Mouse (Mus musculus): ENCODE measurements around the gene Gls. TPM values are rescaled to one million over a fixed set of nuclear protein-coding genes. Genes with fewer than 3 reads are reported as not detected.

Gene Gls
- polyA plus RNA-seq, 1 experiment from 2014 or later = 22.3 TPM

DNA sequence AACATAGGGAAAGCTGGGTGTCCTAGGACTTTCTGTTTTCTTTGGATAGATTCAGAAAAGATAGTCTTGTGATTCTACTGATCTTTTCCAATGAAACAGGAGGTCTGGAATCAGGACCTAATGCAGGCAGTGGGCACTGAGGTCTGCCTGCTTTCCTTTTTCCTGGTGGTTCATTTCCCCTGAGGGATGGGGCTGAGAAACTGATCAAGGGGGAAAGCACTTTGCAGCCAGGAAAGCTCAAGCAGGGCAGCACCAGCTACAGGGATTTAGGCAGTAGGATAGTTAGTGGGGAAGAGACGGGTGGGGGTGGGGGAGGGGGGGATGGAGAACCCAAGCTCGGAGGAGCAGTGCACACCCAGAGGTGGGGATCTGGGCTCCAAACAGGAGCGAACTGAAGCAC, 80.1 kb downstream of the Gls start:
- Histone ChIP-seq H3K4me2 (no peak overlapping the region), H3K36me3 (peaks cover 25% of the 10 kb centered on the region), H3K9me3 (replicated peaks) (no peaks in the 10 kb centered on the region), H3K4me3 (no peak overlapping the region), H3K9ac (no peak overlapping the region), H3K4me1 (replicated peaks) (peaks cover 33% of the 10 kb centered on the region), H3K27me3 (no peaks in the 10 kb centered on the region), H3K27ac (peak overlapping the region; percentile 60)
- 35% methylated on average over 3 of the region's 3 CpGs for WGBS
- ATAC-seq (replicated peaks; ENCODE audit: insufficient number of reproducible peaks, insufficient read depth, low FRiP score, low read depth) = no peak

- Histone ChIP-seq H3K9me3 (replicated peaks) (no peaks in the 10 kb centered on the region), H3K27ac (peak overlapping the region; percentile 60), H3K27me3 (no peaks in the 10 kb centered on the region), H3K4me2 (no peak overlapping the region), H3K4me3 (no peak overlapping the region), H3K9ac (no peak overlapping the region), H3K4me1 (replicated peaks) (peaks cover 36% of the 10 kb centered on the region), H3K36me3 (peaks cover 20% of the 10 kb centered on the region)
- peak; percentile 51; the same call in 1 of the 2 replicates for ATAC-seq (replicated peaks; ENCODE audit: insufficient number of reproducible peaks, insufficient read depth, low FRiP score, low read depth)
- 56% methylated on average over 13 of the region's 13 CpGs for WGBS
Observed at GRCm38 (mm10) chr1:52152369-52152768, 80.7 kb downstream of the Gls start.

DNA sequence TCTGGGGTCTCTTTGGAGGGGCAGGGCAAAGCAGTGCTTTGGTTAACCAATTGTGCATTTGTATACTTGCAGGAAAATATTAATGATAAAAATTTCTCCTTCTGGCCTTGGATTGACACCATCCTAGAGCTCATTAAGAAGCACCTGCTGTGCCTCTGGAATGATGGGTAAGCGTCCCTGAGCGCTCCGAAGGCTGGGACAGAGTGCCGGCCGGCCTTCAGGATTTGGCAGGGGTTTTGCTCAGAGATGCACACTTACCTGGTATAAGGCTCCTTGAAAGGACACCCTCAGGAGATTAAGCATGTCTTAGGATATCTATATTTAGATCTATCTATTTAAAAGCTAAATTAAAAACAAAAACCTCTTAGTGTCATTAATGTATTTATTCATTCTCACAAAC, 81.9 kb downstream of the Gls start:
- H3K27ac ChIP-seq = peak overlapping the region; percentile 80
- H3K4me3 ChIP-seq = no peak overlapping the region
- no peaks in the 10 kb centered on the region for H3K27me3 ChIP-seq
- no peaks in the 10 kb centered on the region for H3K9me3 ChIP-seq (replicated peaks)
- ATAC-seq (replicated peaks; ENCODE audit: insufficient number of reproducible peaks, insufficient read depth, low FRiP score, low read depth) = no peak
- H3K4me1 ChIP-seq (replicated peaks) = peaks cover 36% of the 10 kb centered on the region
- no peak overlapping the region for H3K9ac ChIP-seq
- 94% methylated on average over 5 of the region's 5 CpGs for WGBS
- H3K36me3 ChIP-seq = peaks cover 9% of the 10 kb centered on the region
- no peak overlapping the region for H3K4me2 ChIP-seq

- Histone ChIP-seq H3K27me3 (no peaks in the 10 kb centered on the region), H3K9me3 (replicated peaks) (no peaks in the 10 kb centered on the region), H3K27ac (peak overlapping the region; percentile 80), H3K4me3 (no peak overlapping the region), H3K36me3 (peaks cover 4% of the 10 kb centered on the region; the same call in 1 of the 2 replicates), H3K9ac (no peak overlapping the region), H3K4me2 (no peak overlapping the region), H3K4me1 (replicated peaks) (peaks cover 36% of the 10 kb centered on the region)
- 28% methylated on average over 11 of the region's 11 CpGs for WGBS
- peak; percentile 76 for ATAC-seq (replicated peaks; ENCODE audit: insufficient number of reproducible peaks, insufficient read depth, low FRiP score, low read depth)
Observed at GRCm38 (mm10) chr1:52150676-52151075, 82.4 kb downstream of the Gls start.

DNA sequence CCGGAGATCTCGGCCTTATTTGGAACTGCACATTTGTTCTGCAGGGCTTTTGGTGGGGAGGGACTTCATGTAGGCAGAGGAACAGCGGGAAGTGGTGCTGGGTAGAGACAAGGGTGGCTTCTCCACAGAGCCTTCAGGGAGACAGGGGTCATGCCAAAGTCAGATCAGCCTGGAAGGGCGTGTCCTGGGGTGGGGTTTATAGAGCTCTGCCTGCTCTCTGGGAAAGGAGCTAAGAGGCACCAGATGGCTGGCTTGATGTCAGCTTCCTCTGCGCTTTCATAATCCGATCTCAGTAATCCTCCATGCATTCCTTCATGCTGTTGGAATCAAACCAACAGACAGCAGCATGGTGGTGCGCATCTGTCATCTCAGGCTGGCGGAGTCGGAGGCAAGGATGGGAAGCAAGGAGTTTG, 83.1 kb downstream of the Gls start:
- Histone ChIP-seq H3K27me3 (no peaks in the 10 kb centered on the region), H3K27ac (peak overlapping the region; percentile 80), H3K4me1 (replicated peaks) (peaks cover 36% of the 10 kb centered on the region), H3K9ac (no peak overlapping the region), H3K4me2 (peak overlapping the region; percentile 21; the same call in 1 of the 2 replicates), H3K9me3 (replicated peaks) (no peaks in the 10 kb centered on the region), H3K36me3 (no peaks in the 10 kb centered on the region), H3K4me3 (no peak overlapping the region)
- peak; percentile 27; the same call in 1 of the 2 replicates for ATAC-seq (replicated peaks; ENCODE audit: insufficient number of reproducible peaks, insufficient read depth, low FRiP score, low read depth)
- whole genome bisulfite sequencing = 42% methylated on average over 9 of the region's 9 CpGs

GRCm38 (mm10) chr1:52148696-52149095, 84.3 kb downstream of the Gls start:
- Histone ChIP-seq H3K9ac (no peak overlapping the region), H3K9me3 (replicated peaks) (no peaks in the 10 kb centered on the region), H3K27me3 (no peaks in the 10 kb centered on the region), H3K4me2 (no peak overlapping the region), H3K4me3 (no peak overlapping the region), H3K4me1 (replicated peaks) (peaks cover 36% of the 10 kb centered on the region), H3K36me3 (0 out of 2 replicates have a peak, but pooled peaks cover 6% of the 10 kb centered on the region), H3K27ac (peak overlapping the region; percentile 80; the same call in 1 of the 2 replicates)
- WGBS = 60% methylated on average over 7 of the region's 7 CpGs
- no peak for ATAC-seq (replicated peaks; ENCODE audit: insufficient number of reproducible peaks, insufficient read depth, low FRiP score, low read depth)

DNA sequence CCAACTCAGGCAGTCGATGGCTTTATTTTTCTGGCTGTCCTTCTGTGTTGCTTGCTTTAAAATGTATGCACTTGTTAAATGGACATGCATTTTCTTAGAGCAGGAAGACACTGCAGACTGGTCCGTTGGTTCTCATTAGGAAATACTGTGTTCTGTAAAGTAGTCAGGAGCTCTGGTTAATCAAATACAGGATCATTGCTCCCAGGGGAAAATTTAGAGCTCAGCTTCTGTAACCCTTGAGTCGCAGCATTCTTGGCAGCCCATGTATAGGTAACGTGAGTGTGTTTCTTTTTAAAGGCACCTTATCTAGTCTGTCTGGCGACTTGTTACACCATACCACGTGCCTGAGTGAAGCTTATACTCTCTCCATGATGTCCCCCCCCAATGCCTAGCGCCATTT, 84.9 kb downstream of the Gls start:
- Histone ChIP-seq H3K4me1 (replicated peaks) (peaks cover 36% of the 10 kb centered on the region), H3K27me3 (no peaks in the 10 kb centered on the region), H3K9me3 (replicated peaks) (no peaks in the 10 kb centered on the region), H3K27ac (peak overlapping the region; percentile 34; the same call in 1 of the 2 replicates), H3K36me3 (0 out of 2 replicates have a peak, but pooled peaks cover 6% of the 10 kb centered on the region), H3K4me3 (no peak overlapping the region), H3K9ac (no peak overlapping the region), H3K4me2 (no peak overlapping the region)
- ATAC-seq (replicated peaks; ENCODE audit: insufficient number of reproducible peaks, insufficient read depth, low FRiP score, low read depth) = no peak
- 40% methylated on average over 7 of the region's 7 CpGs for WGBS

- H3K4me2 ChIP-seq = no peak overlapping the region
- no peak for ATAC-seq (replicated peaks; ENCODE audit: insufficient number of reproducible peaks, insufficient read depth, low FRiP score, low read depth)
- H3K36me3 ChIP-seq = 0 out of 2 replicates have a peak, but pooled peaks cover 6% of the 10 kb centered on the region
- 82% methylated on average over 2 of the region's 2 CpGs for WGBS
- H3K27ac ChIP-seq = 0 out of 2 replicates have a peak overlapping the region, but pooled peaks have one; percentile 34
- no peak overlapping the region for H3K9ac ChIP-seq
- H3K4me3 ChIP-seq = no peak overlapping the region
- peaks cover 33% of the 10 kb centered on the region for H3K4me1 ChIP-seq (replicated peaks)
- no peaks in the 10 kb centered on the region for H3K9me3 ChIP-seq (replicated peaks)
- no peaks in the 10 kb centered on the region for H3K27me3 ChIP-seq
Observed at GRCm38 (mm10) chr1:52147431-52147830, 85.6 kb downstream of the Gls start.

- Histone ChIP-seq H3K27ac (no peak overlapping the region), H3K9me3 (replicated peaks) (no peaks in the 10 kb centered on the region), H3K36me3 (0 out of 2 replicates have a peak, but pooled peaks cover 6% of the 10 kb centered on the region), H3K4me1 (replicated peaks) (peaks cover 36% of the 10 kb centered on the region), H3K4me3 (no peak overlapping the region), H3K4me2 (no peak overlapping the region), H3K9ac (no peak overlapping the region), H3K27me3 (no peaks in the 10 kb centered on the region)
- ATAC-seq (replicated peaks; ENCODE audit: insufficient number of reproducible peaks, insufficient read depth, low FRiP score, low read depth) = no peak
- whole genome bisulfite sequencing = 51% methylated on average over 12 of the region's 12 CpGs
Observed at GRCm38 (mm10) chr1:52146214-52146970, 86.6 kb downstream of the Gls start.

GRCm38 (mm10) chr1:52144907-52145306, 88.1 kb downstream of the Gls start:
- Histone ChIP-seq H3K9me3 (replicated peaks) (no peaks in the 10 kb centered on the region), H3K4me3 (no peak overlapping the region), H3K4me1 (replicated peaks) (peaks cover 25% of the 10 kb centered on the region), H3K27me3 (no peaks in the 10 kb centered on the region), H3K4me2 (no peak overlapping the region), H3K27ac (no peak overlapping the region), H3K9ac (no peak overlapping the region), H3K36me3 (0 out of 2 replicates have a peak, but pooled peaks cover 10% of the 10 kb centered on the region)
- 81% methylated on average over 10 of the region's 10 CpGs for WGBS
- no peak for ATAC-seq (replicated peaks; ENCODE audit: insufficient number of reproducible peaks, insufficient read depth, low FRiP score, low read depth)

- H3K27me3 ChIP-seq = no peaks in the 10 kb centered on the region
- no peak overlapping the region for H3K4me3 ChIP-seq
- H3K4me1 ChIP-seq (replicated peaks) = peaks cover 16% of the 10 kb centered on the region
- WGBS = 83% methylated on average over 7 of the region's 7 CpGs
- H3K9me3 ChIP-seq (replicated peaks) = no peaks in the 10 kb centered on the region
- H3K4me2 ChIP-seq = no peak overlapping the region
- no peak for ATAC-seq (replicated peaks; ENCODE audit: insufficient number of reproducible peaks, insufficient read depth, low FRiP score, low read depth)
- no peak overlapping the region for H3K27ac ChIP-seq
- no peak overlapping the region for H3K9ac ChIP-seq
- H3K36me3 ChIP-seq = peaks cover 16% of the 10 kb centered on the region; the same call in 1 of the 2 replicates
Observed at GRCm38 (mm10) chr1:52143596-52144156, 89.4 kb downstream of the Gls start.

Data from heart, embryonic 15.5 days (tissue).